Mouse (Mus musculus) ES-E14 (cell line): Measurements from ENCODE around the gene Lrrc26.

ENCODE experiments used
- CHD2 ChIP-seq: IDR thresholded peaks from 2 replicates; pipeline ENCODE4 v1.6.1; 2014; ENCODE audit warnings: mild to moderate bottlenecking, low read depth, low read length, inconsistent platforms
- HCFC1 ChIP-seq: IDR thresholded peaks from 2 replicates; pipeline ENCODE4 v1.6.1; 2012; ENCODE audit warnings: low read length, inconsistent platforms, borderline replicate concordance; ENCODE audit not compliant: insufficient read depth
- MAFK ChIP-seq: IDR thresholded peaks from 2 replicates; pipeline ENCODE4 v1.6.1; 2014; ENCODE audit warnings: mild to moderate bottlenecking, low read depth, low read length, inconsistent platforms; ENCODE audit not compliant: insufficient read depth
- ZNF384 ChIP-seq: IDR thresholded peaks from 2 replicates; pipeline ENCODE4 v1.6.1; 2012; ENCODE audit warnings: low read depth, low read length, inconsistent platforms

DNA sequence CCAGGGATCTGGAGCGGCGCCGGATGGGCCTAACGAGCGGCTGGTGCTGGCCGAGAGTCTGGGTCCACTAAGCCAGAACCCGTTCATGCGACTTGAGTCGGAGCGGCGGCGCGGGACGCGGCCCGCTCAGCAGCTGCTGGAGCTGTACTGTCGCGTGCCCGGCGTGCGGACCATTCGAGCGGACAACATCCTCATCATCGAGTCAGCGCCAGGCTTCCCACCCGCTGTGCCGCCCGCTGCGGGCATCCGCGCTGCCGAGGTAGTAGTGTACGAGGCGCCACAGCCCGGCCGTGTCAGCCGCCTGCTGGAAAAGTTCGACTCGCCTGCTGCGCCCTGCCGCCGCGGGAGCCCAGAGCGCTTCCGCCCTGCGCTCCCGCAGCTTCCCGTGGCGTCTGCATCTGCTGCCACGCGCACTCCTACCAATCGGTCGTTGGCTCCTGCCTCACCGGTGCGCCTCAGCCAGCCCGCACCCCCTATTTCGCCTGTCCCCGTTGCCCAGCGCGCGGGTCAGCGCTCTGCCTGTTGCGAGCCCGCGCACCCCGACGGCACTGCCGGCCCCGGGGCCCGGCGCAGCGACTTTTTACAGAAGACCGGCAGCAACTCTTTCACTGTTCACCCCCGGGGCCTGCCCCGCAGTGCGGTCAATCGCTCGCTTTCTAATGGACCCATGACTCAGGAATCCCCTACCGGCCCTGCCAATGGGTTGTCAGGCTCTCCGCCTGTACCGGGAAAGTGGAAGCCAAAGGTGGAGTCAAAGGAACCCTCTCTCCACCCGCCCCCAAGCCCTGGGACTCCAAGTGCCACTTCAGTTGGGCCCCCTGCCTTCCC is 26.7 kb upstream of the Lrrc26 start:
- no peak for TF ChIP-seq ZNF384
- no peak for TF ChIP-seq HCFC1
- no peak for TF ChIP-seq MAFK
- no peak for TF ChIP-seq CHD2
